Mouse (Mus musculus) lung, postnatal 0 days (tissue): ENCODE results near the gene Lrp6. TPM values are rescaled to one million over a fixed set of nuclear protein-coding genes. Genes with fewer than 3 reads are reported as not detected.

Source experiments
- ATAC-seq: fragments of 200-750 bp; cut with Nextera tagmentation; 2 replicates; pipeline ENCODE4 v1.8.0; 2017; ENCODE audit warnings: moderate library complexity
- DNase-seq: peaks from one replicate; pipeline ENCODE4 v3.0.0-alpha.2; 2016; ENCODE audit warnings: low spot score
- H3K27ac ChIP-seq: fragments of 300-500 bp; sonication (generic); 2 replicates; pipeline ENCODE4 v1.5.1; 2014; ENCODE audit warnings: antibody characterized with exemption, mild to moderate bottlenecking, low read length, mixed read lengths
- H3K27me3 ChIP-seq: fragments of 300-500 bp; sonication (generic); replicated peaks from 2 replicates; pipeline ENCODE4 v1.6.1; 2014; ENCODE audit warnings: low read length, mixed read lengths; ENCODE audit not compliant: insufficient read depth
- H3K36me3 ChIP-seq: fragments of 300-500 bp; sonication (generic); 2 replicates; pipeline ENCODE4 v1.6.1; 2014; ENCODE audit warnings: low read length, mixed read lengths; ENCODE audit not compliant: insufficient read depth
- H3K4me1 ChIP-seq: fragments of 300-500 bp; sonication (generic); 2 replicates; pipeline ENCODE4 v1.6.1; 2014; ENCODE audit warnings: antibody characterized with exemption, low read depth, low read length, mixed read lengths; ENCODE audit not compliant: insufficient read depth
- H3K4me2 ChIP-seq: fragments of 300-500 bp; sonication (generic); replicated peaks from 2 replicates; pipeline ENCODE4 v1.6.1; 2014; ENCODE audit warnings: low read depth, mild to moderate bottlenecking, low read length, moderate library complexity, mixed read lengths
- H3K4me3 ChIP-seq: fragments of 300-500 bp; sonication (generic); 2 replicates; pipeline ENCODE4 v1.5.1; 2014; ENCODE audit warnings: low read depth, low read length
- H3K9ac ChIP-seq: fragments of 300-500 bp; sonication (generic); replicated peaks from 2 replicates; pipeline ENCODE4 v1.6.1; 2014; ENCODE audit warnings: low read depth, mild to moderate bottlenecking
- H3K9me3 ChIP-seq: fragments of 300-500 bp; sonication (generic); 2 replicates; pipeline ENCODE4 v1.6.1; 2016; ENCODE audit warnings: low read length, mixed read lengths
- CTCF ChIP-seq: IDR thresholded peaks from 2 replicates; pipeline ENCODE4 v1.5.1; 2016; ENCODE audit warnings: antibody characterized with exemption, mild to moderate bottlenecking
- EP300 ChIP-seq: IDR thresholded peaks from 2 replicates; pipeline ENCODE4 v1.6.1; 2016; ENCODE audit warnings: antibody characterized with exemption, mild to moderate bottlenecking, control low read depth
- WGBS: fragments of 180-500 bp; shearing (Covaris S2); extraction: QIAGEN DNeasy Blood & Tissue Kit; methylation state at CpG from one replicate; pipeline ENCODE4 v1.1.7; 2014; 5-methylcytosine and 5-hydroxymethylcytosine counted together
- polyA plus RNA-seq: library from polyadenylated mRNA; unstranded; fragments of >200 nt; fragmentation: Nextera tagmentation; extraction: Ambion mirVana; gene quantifications from 2 replicates; pipeline ENCODE4 v1.2.1, GENCODE M21; 2015

The Lrp6 gene
- polyA plus RNA-seq, 1 experiment from 2014 or later = 17.0 TPM

DNA sequence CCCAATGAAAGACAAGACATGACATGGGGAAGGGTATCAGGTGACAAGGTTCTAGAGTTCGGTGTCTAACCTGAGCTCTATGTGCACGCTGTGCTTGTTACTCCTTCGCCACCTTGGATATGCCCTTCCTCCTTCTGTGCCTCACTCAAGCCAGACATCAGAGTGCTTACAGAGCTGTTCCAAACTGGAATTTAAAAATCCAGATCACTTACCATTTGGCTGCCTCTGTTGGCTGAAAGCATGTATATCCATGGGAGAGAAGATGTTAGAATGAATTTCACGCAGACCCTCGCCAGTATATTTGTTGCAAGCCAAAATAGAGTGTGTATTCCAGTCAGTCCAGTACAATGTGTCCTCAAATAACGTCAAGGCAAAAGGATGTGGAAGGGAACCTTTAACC lies 53.8 kb downstream of the Lrp6 start:
- WGBS = 69% methylated on average over 6 of the region's 6 CpGs
- H3K27me3 ChIP-seq = no peaks in the 10 kb centered on the region
- peak; percentile 27 for DNase-seq
- TF ChIP-seq CTCF (no peak), EP300 (no peak)
- H3K4me1 ChIP-seq = no peaks in the 10 kb centered on the region; the same call in 1 of the 2 replicates
- no peak overlapping the region for H3K4me2 ChIP-seq
- H3K36me3 ChIP-seq = no peaks in the 10 kb centered on the region
- H3K9ac ChIP-seq = no peak overlapping the region
- no peak overlapping the region for H3K4me3 ChIP-seq
- H3K27ac ChIP-seq = no peak overlapping the region
- no peaks in the 10 kb centered on the region for H3K9me3 ChIP-seq
- peak; percentile 12; the same call in 1 of the 2 replicates for ATAC-seq

GRCm38 (mm10) chr6:134512478-134512877 lies 54.3 kb downstream of the Lrp6 start:
- H3K4me2 ChIP-seq = no peak overlapping the region
- no peak overlapping the region for H3K4me3 ChIP-seq
- no peaks in the 10 kb centered on the region; the same call in 1 of the 2 replicates for H3K4me1 ChIP-seq
- no peaks in the 10 kb centered on the region; the same call in 1 of the 2 replicates for H3K36me3 ChIP-seq
- H3K9ac ChIP-seq = no peak overlapping the region
- DNase-seq = no peak
- no peak for ATAC-seq
- H3K9me3 ChIP-seq = no peaks in the 10 kb centered on the region
- WGBS = 48% methylated on average over 2 of the region's 2 CpGs
- TF ChIP-seq EP300 (no peak), CTCF (no peak)
- no peak overlapping the region for H3K27ac ChIP-seq
- H3K27me3 ChIP-seq = no peaks in the 10 kb centered on the region

DNA sequence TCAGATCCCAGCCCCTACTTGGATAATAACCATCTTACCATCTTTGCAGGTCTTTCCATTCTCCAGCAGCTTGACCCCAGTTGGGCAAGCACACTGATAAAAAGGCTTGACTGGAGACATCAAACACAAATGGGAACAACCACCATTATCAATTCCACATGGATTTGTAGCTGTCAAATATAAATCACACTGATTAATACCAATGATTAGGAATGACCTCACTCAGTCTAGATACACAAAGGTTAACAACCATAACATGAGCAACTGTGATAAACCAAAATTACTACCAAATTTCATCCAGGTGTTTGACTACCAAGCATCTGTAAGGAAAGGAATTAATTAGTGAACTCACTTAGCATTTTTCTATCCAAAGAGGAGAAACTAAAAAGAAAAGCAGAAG lies 55.6 kb downstream of the Lrp6 start:
- H3K27me3 ChIP-seq = no peaks in the 10 kb centered on the region
- DNase-seq (no peak), ATAC-seq (no peak)
- H3K4me1 ChIP-seq = no peaks in the 10 kb centered on the region; the same call in 1 of the 2 replicates
- peaks cover 6% of the 10 kb centered on the region; the same call in 1 of the 2 replicates for H3K36me3 ChIP-seq
- no peak overlapping the region for H3K27ac ChIP-seq
- H3K4me2 ChIP-seq = no peak overlapping the region
- no peaks in the 10 kb centered on the region for H3K9me3 ChIP-seq
- H3K4me3 ChIP-seq = no peak overlapping the region
- TF ChIP-seq EP300 (no peak), CTCF (no peak)
- no peak overlapping the region for H3K9ac ChIP-seq

- TF ChIP-seq CTCF (no peak), EP300 (no peak)
- DNase-seq (no peak), ATAC-seq (no peak)
- Histone ChIP-seq H3K9me3 (no peaks in the 10 kb centered on the region), H3K9ac (no peak overlapping the region), H3K4me3 (no peak overlapping the region), H3K36me3 (peaks cover 6% of the 10 kb centered on the region; the same call in 1 of the 2 replicates), H3K4me2 (no peak overlapping the region), H3K27me3 (no peaks in the 10 kb centered on the region), H3K4me1 (no peaks in the 10 kb centered on the region; the same call in 1 of the 2 replicates), H3K27ac (no peak overlapping the region)
- 45% methylated on average over 2 of the region's 2 CpGs for WGBS
Observed at GRCm38 (mm10) chr6:134510280-134510679, 56.5 kb downstream of the Lrp6 start.

GRCm38 (mm10) chr6:134509731-134510226 lies 57.0 kb downstream of the Lrp6 start:
- H3K9ac ChIP-seq = no peak overlapping the region
- no peak for TF ChIP-seq EP300
- no peak for TF ChIP-seq CTCF
- WGBS = 33% methylated on average over 10 of the region's 10 CpGs
- no peak overlapping the region for H3K4me3 ChIP-seq
- H3K4me1 ChIP-seq = no peaks in the 10 kb centered on the region; the same call in 1 of the 2 replicates
- DNase-seq (no peak), ATAC-seq (no peak)
- H3K36me3 ChIP-seq = peaks cover 6% of the 10 kb centered on the region; the same call in 1 of the 2 replicates
- H3K4me2 ChIP-seq = peak overlapping the region; percentile 17; the same call in 1 of the 2 replicates
- no peaks in the 10 kb centered on the region for H3K27me3 ChIP-seq
- H3K9me3 ChIP-seq = no peaks in the 10 kb centered on the region
- no peak overlapping the region for H3K27ac ChIP-seq

GRCm38 (mm10) chr6:134504866-134505265 lies 61.9 kb downstream of the Lrp6 start:
- Histone ChIP-seq H3K4me3 (no peak overlapping the region), H3K27me3 (no peaks in the 10 kb centered on the region), H3K27ac (no peak overlapping the region), H3K4me1 (no peaks in the 10 kb centered on the region), H3K36me3 (peaks cover 6% of the 10 kb centered on the region; the same call in 1 of the 2 replicates), H3K9ac (no peak overlapping the region), H3K4me2 (no peak overlapping the region), H3K9me3 (no peaks in the 10 kb centered on the region)
- DNase-seq (no peak), ATAC-seq (no peak)
- TF ChIP-seq CTCF (no peak), EP300 (no peak)
- WGBS = 29% methylated on average over 4 of the region's 4 CpGs

- Histone ChIP-seq H3K27ac (no peak overlapping the region), H3K9me3 (no peaks in the 10 kb centered on the region)
- WGBS = 70% methylated on average over 7 of the region's 7 CpGs
Observed at GRCm38 (mm10) chr6:134502335-134502734, 64.4 kb downstream of the Lrp6 start.

More at GRCm38 (mm10) chr6:134502335-134502734, 64.4 kb downstream of the Lrp6 start:
- no peak for TF ChIP-seq EP300
- TF ChIP-seq CTCF = no peak
- H3K27me3 ChIP-seq = no peaks in the 10 kb centered on the region
- no peak overlapping the region for H3K4me2 ChIP-seq
- H3K9ac ChIP-seq = no peak overlapping the region
- peaks cover 3% of the 10 kb centered on the region; the same call in 1 of the 2 replicates for H3K4me1 ChIP-seq
- DNase-seq (no peak), ATAC-seq (no peak)
- H3K4me3 ChIP-seq = no peak overlapping the region
- H3K36me3 ChIP-seq = peaks cover 5% of the 10 kb centered on the region; the same call in 1 of the 2 replicates
